Mouse (Mus musculus): ENCODE measurements around the gene Mrm1.
"Not testable (repeated sequence)": the region's sequence is repeated elsewhere in the genome, so short reads cannot be mapped to it uniquely, and the experiment has no call there.

Gene Mrm1

GRCm38 (mm10) chr11:84818961-84819692 lies at the start of gene Mrm1:
Gene Mrm1 (minus strand): TSS chr11:84819515.
- peak; percentile 92 for DNase-seq (ENCODE audit: low read depth, low spot score)

DNA sequence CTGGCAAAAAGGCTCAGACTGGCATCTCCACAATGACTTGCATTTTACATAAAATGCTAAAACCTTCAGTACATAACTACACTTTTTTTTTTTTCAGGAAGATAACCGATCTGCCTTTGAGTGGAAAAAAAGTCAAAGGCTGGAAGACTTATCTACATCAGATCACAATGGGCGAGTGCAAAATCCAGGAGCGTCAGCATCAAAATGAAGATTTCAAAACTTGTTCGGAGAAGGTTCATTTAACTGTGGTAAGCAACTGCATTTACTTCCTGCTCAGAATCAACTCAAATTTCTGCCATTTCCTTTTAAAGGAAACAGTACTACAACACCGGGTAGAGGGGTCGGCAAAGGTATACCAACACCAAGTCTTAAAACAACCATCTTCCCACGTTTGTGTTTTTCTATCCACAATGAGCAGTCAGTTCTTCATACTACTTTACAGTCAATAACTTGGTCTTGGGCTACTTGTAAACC lies 49.5 kb upstream of the Mrm1 start:
- no peak for DNase-seq (ENCODE audit: low read depth, low spot score)

- DNase-seq (ENCODE audit: low read depth, low spot score), result no peak
These were observed 48.3 kb upstream of the Mrm1 start for GRCm38 (mm10) chr11:84867586-84867985.

DNA sequence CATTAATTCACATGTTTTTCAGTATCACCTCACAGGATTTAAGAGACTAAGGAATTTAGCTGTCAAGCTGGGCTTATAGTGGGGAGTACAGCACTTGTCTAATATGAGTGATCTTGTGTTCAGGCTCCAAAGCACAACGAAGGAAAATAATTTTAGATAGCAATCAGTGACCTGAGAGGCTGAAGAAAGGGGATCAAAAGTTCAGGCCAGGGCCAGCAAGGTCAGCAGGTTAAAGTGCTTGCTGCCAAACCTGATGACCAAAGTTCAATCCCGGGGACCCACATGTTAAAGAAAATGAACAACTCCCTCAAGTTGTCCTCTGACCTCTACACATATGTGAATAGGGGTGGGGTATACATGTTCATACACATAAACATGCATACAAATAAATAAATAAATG lies 46.0 kb upstream of the Mrm1 start:
- no peak for DNase-seq (ENCODE audit: low read depth, low spot score)

- DNase-seq (ENCODE audit: low read depth, low spot score), result no peak
These were observed 36.0 kb upstream of the Mrm1 start for GRCm38 (mm10) chr11:84855285-84855684.

DNA sequence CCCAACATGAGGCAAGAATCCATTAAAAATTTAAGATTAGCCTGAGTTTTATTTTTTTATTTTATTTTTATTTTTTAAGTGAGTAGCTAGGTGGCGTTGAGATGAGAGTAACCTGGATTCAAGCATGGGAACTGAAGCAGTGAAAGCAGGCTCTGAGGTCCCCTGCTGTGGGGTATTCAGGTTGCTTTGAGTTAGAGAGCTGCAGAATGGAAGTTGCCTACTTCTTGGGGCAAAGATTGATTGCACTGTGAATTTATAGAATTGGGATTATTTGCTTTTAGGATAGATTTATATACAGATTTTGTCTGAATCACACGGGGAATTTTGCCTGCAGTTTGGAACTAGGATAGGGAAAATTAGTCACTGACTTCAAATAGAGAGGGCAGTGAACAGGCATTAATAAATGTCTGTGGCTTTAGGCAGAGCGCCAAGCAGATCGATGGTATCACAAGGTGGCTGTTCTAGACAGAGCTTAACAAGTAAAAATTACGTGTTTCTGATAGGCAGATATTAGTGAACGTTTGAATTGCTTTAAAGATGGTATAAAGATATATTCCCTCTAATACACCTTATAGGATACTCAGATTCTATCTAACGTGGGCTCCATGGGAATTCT lies 28.3 kb upstream of the Mrm1 start:
- DNase-seq (ENCODE audit: low read depth, low spot score), result no peak

DNA sequence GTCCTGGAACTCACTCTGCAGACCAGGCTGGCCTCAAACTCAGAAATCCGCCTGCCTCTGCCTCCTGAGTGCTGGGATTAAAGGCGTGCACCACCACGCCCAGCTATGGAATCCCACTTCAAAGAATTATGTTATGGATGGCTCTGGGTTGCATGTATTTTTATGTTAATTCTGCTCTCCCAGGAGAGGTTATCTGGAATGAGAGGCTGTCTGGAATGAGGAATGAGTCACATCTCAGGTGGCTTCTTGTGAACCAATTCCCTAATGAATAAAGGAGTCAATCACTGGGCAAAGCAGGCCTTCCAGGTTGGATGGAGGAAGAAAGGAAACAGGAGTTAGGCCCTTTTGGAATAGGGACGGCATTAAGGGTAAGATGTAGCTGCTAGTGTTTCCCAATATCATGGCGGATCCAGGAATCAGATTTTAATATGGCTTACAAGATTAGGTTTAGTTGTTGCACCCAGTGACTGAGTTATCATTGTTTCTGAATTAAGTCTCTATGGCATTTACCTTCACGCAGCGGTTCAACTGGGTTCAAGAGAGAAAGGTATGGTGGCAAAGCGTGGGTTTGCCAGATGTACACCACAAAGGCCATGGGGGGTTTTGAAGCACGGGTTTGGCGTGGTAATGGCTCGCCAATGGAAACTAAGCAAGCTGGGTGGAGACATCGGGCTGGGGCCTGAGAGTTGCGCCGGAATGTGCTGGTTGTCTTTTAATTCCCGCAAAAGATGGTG lies 27.6 kb upstream of the Mrm1 start:
- DNase-seq (ENCODE audit: low read depth, low spot score), result no peak

DNA sequence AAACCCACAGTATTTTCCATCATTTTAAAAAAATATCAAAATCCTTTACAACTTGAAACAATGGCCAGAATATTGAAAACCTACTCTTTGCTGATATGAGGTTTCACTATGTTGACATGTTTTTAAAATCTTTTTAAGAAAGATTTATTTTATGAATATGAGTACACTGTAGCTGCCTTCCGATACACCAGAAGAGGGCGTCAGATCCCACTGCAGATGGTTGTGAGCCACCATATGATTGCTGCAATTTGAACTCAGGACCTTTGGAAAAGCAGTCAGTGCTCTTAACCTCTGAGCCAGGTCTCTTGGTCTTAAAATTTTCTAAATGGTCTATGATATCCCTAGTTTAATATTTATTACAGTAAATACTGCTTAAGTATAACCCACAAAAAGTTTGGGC lies 20.0 kb upstream of the Mrm1 start:
- DNase-seq (ENCODE audit: low read depth, low spot score), result no peak

DNA sequence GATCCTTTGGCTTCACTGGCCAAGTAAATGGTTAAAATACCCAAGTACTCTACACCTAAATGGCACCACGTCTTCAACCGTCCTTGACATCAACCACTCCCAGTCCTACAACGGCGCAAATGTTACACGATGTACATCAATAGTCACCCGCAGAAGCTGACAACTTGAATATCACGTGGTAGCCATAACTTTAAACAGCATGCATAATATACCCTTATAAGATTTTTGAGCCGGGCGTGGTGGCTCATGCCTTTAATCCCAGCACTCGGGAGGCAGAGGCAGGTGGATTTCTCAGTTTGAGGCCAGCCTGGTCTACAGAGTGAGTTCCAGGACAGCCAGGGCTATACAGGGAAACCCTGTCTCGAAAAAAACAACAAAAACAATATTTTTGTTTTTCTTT lies 10.2 kb upstream of the Mrm1 start:
- not testable (repeated sequence) for DNase-seq (ENCODE audit: low read depth, low spot score)

DNA sequence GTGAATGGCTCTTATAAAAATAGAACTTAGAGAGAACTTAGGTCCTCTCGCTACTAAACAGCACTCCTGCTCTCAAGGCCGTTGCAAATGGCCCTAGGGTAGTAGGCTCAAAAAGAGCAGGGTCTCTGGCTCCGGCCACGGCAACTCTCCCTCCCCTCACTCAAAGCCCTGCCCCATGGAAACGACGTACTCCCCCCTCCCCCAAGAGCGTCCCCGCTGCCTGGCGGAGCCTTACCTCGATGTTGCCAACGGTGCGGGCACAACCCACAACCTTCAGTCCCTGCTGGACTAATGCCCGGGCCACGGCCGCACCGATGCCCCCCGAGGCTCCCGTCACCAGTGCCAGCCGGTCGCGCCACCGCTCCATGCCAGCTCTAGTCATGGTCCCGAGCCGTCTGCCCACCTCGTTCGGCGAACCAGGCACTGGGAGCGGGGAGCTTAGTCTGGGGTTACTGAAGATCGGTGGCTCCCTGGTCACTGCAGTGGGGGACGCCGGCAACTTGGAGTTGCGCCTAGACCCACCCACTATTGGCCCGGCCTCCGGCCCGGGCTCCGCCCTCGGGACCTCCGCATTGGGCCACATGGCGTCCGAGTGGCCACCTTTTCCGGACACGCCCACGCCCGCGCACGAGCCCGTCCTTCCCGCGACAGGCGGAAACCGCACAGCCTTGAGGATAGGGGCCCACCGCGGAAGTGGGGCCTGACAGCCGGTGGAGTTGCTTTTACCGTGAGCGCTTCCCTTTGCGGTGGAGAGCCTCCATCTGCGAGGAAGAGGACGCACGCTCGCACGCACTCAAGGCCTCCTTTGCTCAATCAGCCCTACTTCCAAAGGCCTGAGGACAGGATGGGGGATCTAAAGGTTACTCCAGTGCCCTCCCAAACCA lies 9.4 kb upstream of the Mrm1 start, which contains the start of gene Dhrs11:
Gene Dhrs11, minus strand, starts transcription at position 479 of the 884 bp plus-strand sequence.
- DNase-seq (ENCODE audit: low read depth, low spot score), result peak; percentile 53

GRCm38 (mm10) chr11:84827901-84828503 lies 8.7 kb upstream of the Mrm1 start:
- no peak for DNase-seq (ENCODE audit: low read depth, low spot score)

- no peak for DNase-seq (ENCODE audit: low read depth, low spot score)
These were observed 8.2 kb upstream of the Mrm1 start for GRCm38 (mm10) chr11:84827492-84827891.

DNA sequence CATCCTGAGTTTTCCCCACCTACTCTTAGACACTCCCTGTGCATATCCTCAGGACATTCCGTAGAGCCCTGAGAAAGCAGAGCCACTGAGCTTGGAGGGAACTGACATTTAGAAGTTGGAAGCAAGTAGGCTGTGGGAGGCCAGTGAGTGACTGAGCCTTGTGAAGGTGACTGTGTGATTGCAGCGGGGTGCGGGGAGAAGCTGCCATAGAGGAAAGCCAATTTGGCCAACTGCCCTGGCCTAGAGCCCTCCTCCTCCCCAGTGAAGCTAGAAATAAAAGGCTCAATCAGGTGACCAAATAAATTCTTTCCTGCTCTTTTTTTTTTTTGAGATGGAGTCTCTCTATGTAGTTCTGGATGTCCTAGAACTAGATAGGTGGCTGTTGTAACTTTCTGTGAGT lies 6.9 kb upstream of the Mrm1 start:
- DNase-seq (ENCODE audit: low read depth, low spot score), result peak; percentile 36

- no peak for DNase-seq (ENCODE audit: low read depth, low spot score)
These were observed 6.0 kb upstream of the Mrm1 start for GRCm38 (mm10) chr11:84825261-84825807.

DNA sequence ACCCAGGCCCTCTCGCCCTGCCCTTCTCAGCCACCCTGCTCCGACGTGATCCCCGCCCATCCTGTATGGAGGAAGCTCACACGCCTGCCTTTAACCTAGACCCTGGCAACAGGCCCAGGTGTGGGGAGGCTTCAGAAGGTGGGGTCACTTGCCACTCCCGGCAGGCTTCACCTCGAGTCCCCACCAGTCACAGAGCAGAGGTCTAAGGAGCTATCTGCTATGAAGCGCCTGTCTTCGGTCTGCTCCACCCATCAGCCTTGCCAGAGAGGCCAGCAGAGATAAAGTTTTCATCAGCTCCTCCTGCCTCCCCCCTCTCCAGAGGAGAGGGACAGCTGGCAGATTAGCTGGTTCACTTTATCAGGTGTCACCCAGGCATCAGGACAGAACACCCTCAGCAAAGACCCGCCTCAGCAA lies 4.2 kb upstream of the Mrm1 start:
- no peak for DNase-seq (ENCODE audit: low read depth, low spot score)

DNA sequence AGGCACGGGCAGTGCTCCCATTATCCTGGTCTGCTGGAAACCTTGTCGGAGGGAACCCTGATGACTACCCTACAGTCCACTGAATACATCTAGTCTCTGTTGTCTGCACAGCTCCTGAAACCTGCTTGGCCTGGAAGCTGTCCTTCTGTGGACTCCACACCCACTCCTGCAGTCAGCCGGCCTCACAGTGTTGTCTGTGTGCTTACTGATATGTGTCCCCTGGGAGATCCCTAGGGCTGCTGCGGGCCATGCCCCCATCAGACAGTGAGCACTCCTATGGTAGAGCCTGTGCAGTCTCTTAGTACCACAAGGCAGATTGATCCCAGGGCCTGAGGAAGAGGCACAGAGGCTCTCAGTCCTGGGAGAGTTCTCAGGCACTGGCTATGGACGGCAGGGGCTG lies 3.2 kb upstream of the Mrm1 start:
- DNase-seq (ENCODE audit: low read depth, low spot score), result no peak

- no peak for DNase-seq (ENCODE audit: low read depth, low spot score)
These were observed 1.9 kb upstream of the Mrm1 start for GRCm38 (mm10) chr11:84821131-84821770.

DNA sequence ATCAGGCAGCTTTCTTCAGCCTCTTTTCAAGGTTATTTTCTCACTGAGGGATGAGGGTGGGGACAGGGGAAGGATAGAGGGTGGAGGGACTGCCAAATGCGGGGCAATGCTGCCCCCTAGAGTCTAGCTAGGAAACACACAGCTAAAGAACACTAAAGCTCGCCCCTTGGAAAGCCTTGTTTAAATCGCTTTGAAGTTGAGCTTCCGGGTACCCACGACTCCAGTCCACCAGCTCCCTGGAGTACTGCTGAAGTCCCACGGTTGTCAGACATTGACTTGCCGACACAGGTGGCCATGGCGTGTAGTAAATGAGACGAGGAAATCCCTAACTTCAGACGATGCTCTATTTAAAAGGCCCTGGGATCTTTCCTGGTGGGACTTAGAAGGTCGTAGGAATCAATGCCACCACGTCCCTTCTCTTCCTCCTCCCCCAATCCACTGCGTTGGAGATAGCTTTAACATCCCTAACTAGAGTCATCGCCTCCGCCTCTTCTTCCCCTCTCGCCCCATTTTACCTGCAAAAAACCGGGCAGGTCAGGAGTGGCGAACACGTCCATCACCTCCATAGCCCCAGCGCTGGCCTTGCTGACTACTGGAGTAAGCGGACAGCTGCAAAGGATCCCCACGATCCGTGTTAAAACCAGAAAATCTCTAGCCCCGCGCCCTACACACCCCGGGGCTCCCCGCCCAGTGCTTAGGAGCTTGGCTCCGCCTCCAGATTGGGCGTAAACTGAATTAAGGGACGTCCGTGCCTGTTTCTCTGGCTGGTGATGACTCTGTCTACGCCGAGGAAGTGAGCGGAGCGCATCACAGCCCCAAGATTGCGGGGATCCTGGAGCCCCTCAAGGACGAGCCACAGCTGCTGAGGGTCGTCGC lies 992 bp downstream of the Mrm1 start:
- DNase-seq (ENCODE audit: low read depth, low spot score), result peak; percentile 79

- no peak for DNase-seq (ENCODE audit: low read depth, low spot score)
These were observed 2.0 kb downstream of the Mrm1 start for GRCm38 (mm10) chr11:84817362-84817761.
